Mouse (Mus musculus): Measurements from ENCODE around the gene Cdc14a. TPM values are rescaled to one million over a fixed set of nuclear protein-coding genes. Genes with fewer than 3 reads are reported as not detected.
A peak's percentile ranks its signal among the peaks of the same experiment; 100 is the strongest.

The Cdc14a gene
- 2.7 and 4.2 TPM in 2 replicates for polyA plus RNA-seq (2012; ENCODE audit: insufficient read depth, insufficient read length, missing spikeins)

- Histone ChIP-seq H3K4me3 (ENCODE audit: insufficient read depth, low read depth, low read length) (peak within 1 kb of the TSS; percentile 72), H3K27ac (replicated peaks; ENCODE audit: low read depth, low read length) (peak within 1 kb of the TSS; percentile 56), H3K4me1 (ENCODE audit: control insufficient read depth, insufficient read depth, insufficient read length, low read length) (no peaks in the 10 kb centered on the region; the same call in 1 of the 2 replicates)
Observed at GRCm38 (mm10) chr3:116423353-116424159, at the start of gene Cdc14a. Gene Cdc14a, minus strand, starts transcription at chr3:116424032.

- no peak overlapping the region for H3K4me3 ChIP-seq (ENCODE audit: insufficient read depth, low read depth, low read length)
Observed at GRCm38 (mm10) chr3:116465709-116466108, 41.9 kb upstream of the Cdc14a start.

GRCm38 (mm10) chr3:116464318-116464717, 40.5 kb upstream of the Cdc14a start:
- no peak overlapping the region for H3K27ac ChIP-seq (replicated peaks; ENCODE audit: low read depth, low read length)
- H3K4me1 ChIP-seq (ENCODE audit: control insufficient read depth, insufficient read depth, insufficient read length, low read length) = no peaks in the 10 kb centered on the region
- H3K4me3 ChIP-seq (ENCODE audit: insufficient read depth, low read depth, low read length) = no peak overlapping the region

More at GRCm38 (mm10) chr3:116465709-116466108, 41.9 kb upstream of the Cdc14a start:
- no peak overlapping the region for H3K27ac ChIP-seq (replicated peaks; ENCODE audit: low read depth, low read length)
- no peaks in the 10 kb centered on the region for H3K4me1 ChIP-seq (ENCODE audit: control insufficient read depth, insufficient read depth, insufficient read length, low read length)

- H3K4me1 ChIP-seq (ENCODE audit: control insufficient read depth, insufficient read depth, insufficient read length, low read length) = no peaks in the 10 kb centered on the region
- H3K4me3 ChIP-seq (ENCODE audit: insufficient read depth, low read depth, low read length) = no peak overlapping the region
Observed at GRCm38 (mm10) chr3:116461053-116461452, 37.2 kb upstream of the Cdc14a start.

GRCm38 (mm10) chr3:116454529-116454928, 30.7 kb upstream of the Cdc14a start:
- Histone ChIP-seq H3K27ac (replicated peaks; ENCODE audit: low read depth, low read length) (no peak overlapping the region), H3K4me3 (ENCODE audit: insufficient read depth, low read depth, low read length) (no peak overlapping the region), H3K4me1 (ENCODE audit: control insufficient read depth, insufficient read depth, insufficient read length, low read length) (no peaks in the 10 kb centered on the region)

More at GRCm38 (mm10) chr3:116461053-116461452, 37.2 kb upstream of the Cdc14a start:
- no peak overlapping the region for H3K27ac ChIP-seq (replicated peaks; ENCODE audit: low read depth, low read length)

- Histone ChIP-seq H3K4me1 (ENCODE audit: control insufficient read depth, insufficient read depth, insufficient read length, low read length) (no peaks in the 10 kb centered on the region), H3K27ac (replicated peaks; ENCODE audit: low read depth, low read length) (no peak overlapping the region), H3K4me3 (ENCODE audit: insufficient read depth, low read depth, low read length) (no peak overlapping the region)
Observed at GRCm38 (mm10) chr3:116450741-116451140, 26.9 kb upstream of the Cdc14a start.

GRCm38 (mm10) chr3:116444327-116444726, 20.5 kb upstream of the Cdc14a start:
- no peak overlapping the region for H3K27ac ChIP-seq (replicated peaks; ENCODE audit: low read depth, low read length)
- H3K4me3 ChIP-seq (ENCODE audit: insufficient read depth, low read depth, low read length) = no peak overlapping the region
- H3K4me1 ChIP-seq (ENCODE audit: control insufficient read depth, insufficient read depth, insufficient read length, low read length) = no peaks in the 10 kb centered on the region

- no peak overlapping the region for H3K4me3 ChIP-seq (ENCODE audit: insufficient read depth, low read depth, low read length)
- no peaks in the 10 kb centered on the region for H3K4me1 ChIP-seq (ENCODE audit: control insufficient read depth, insufficient read depth, insufficient read length, low read length)
- H3K27ac ChIP-seq (replicated peaks; ENCODE audit: low read depth, low read length) = no peak overlapping the region
Observed at GRCm38 (mm10) chr3:116442788-116443187, 19.0 kb upstream of the Cdc14a start.

- Histone ChIP-seq H3K27ac (replicated peaks; ENCODE audit: low read depth, low read length) (no peak overlapping the region), H3K4me3 (ENCODE audit: insufficient read depth, low read depth, low read length) (no peak overlapping the region), H3K4me1 (ENCODE audit: control insufficient read depth, insufficient read depth, insufficient read length, low read length) (no peaks in the 10 kb centered on the region)
Observed at GRCm38 (mm10) chr3:116441518-116442205, 17.8 kb upstream of the Cdc14a start.

- Histone ChIP-seq H3K4me3 (ENCODE audit: insufficient read depth, low read depth, low read length) (no peak overlapping the region), H3K27ac (replicated peaks; ENCODE audit: low read depth, low read length) (no peak overlapping the region), H3K4me1 (ENCODE audit: control insufficient read depth, insufficient read depth, insufficient read length, low read length) (no peaks in the 10 kb centered on the region)
Observed at GRCm38 (mm10) chr3:116440066-116440997, 16.5 kb upstream of the Cdc14a start.

- peak overlapping the region; percentile 9 for H3K4me3 ChIP-seq (ENCODE audit: insufficient read depth, low read depth, low read length)
Observed at GRCm38 (mm10) chr3:116436811-116437601, 13.2 kb upstream of the Cdc14a start.

GRCm38 (mm10) chr3:116436113-116436512, 12.3 kb upstream of the Cdc14a start:
- no peak overlapping the region for H3K4me3 ChIP-seq (ENCODE audit: insufficient read depth, low read depth, low read length)
- no peak overlapping the region for H3K27ac ChIP-seq (replicated peaks; ENCODE audit: low read depth, low read length)
- H3K4me1 ChIP-seq (ENCODE audit: control insufficient read depth, insufficient read depth, insufficient read length, low read length) = no peaks in the 10 kb centered on the region

More at GRCm38 (mm10) chr3:116436811-116437601, 13.2 kb upstream of the Cdc14a start:
- Histone ChIP-seq H3K4me1 (ENCODE audit: control insufficient read depth, insufficient read depth, insufficient read length, low read length) (no peaks in the 10 kb centered on the region), H3K27ac (replicated peaks; ENCODE audit: low read depth, low read length) (no peak overlapping the region)

GRCm38 (mm10) chr3:116434757-116435156, 10.9 kb upstream of the Cdc14a start:
- Histone ChIP-seq H3K4me1 (ENCODE audit: control insufficient read depth, insufficient read depth, insufficient read length, low read length) (no peaks in the 10 kb centered on the region), H3K4me3 (ENCODE audit: insufficient read depth, low read depth, low read length) (no peak overlapping the region)

GRCm38 (mm10) chr3:116425901-116426300, 2.1 kb upstream of the Cdc14a start:
- no peak overlapping the region for H3K27ac ChIP-seq (replicated peaks; ENCODE audit: low read depth, low read length)
- H3K4me3 ChIP-seq (ENCODE audit: insufficient read depth, low read depth, low read length) = no peak overlapping the region
- no peaks in the 10 kb centered on the region; the same call in 1 of the 2 replicates for H3K4me1 ChIP-seq (ENCODE audit: control insufficient read depth, insufficient read depth, insufficient read length, low read length)

More at GRCm38 (mm10) chr3:116434757-116435156, 10.9 kb upstream of the Cdc14a start:
- H3K27ac ChIP-seq (replicated peaks; ENCODE audit: low read depth, low read length) = no peak overlapping the region
